Mouse (Mus musculus): ENCODE data around the gene Gclc. TPM values are rescaled to one million over a fixed set of nuclear protein-coding genes. Genes with fewer than 3 reads are reported as not detected.

Gene Gclc
- polyA plus RNA-seq (2011; ENCODE audit: insufficient read depth, insufficient read length, low read depth, missing spikeins), result 50.5 and 53.1 TPM in 2 replicates

- H3K36me3 ChIP-seq (ENCODE audit: control insufficient read depth, insufficient read depth, low read length, poor library complexity, severe bottlenecking), result peaks cover 8% of the 10 kb centered on the region
- peak within 1 kb of the TSS; percentile 70 for H3K9ac ChIP-seq (ENCODE audit: low read depth, poor library complexity, severe bottlenecking)
- H3K4me3 ChIP-seq (ENCODE audit: low read depth, low read length), result peak within 1 kb of the TSS; percentile 90
- H3K4me1 ChIP-seq (ENCODE audit: control insufficient read depth, insufficient read depth, low read length), result peaks cover 4% of the 10 kb centered on the region
- TF ChIP-seq POLR2A (IDR thresholded peaks at IDR 0.05; ENCODE audit: insufficient read depth, low read length) (peak; percentile 86), CTCF (IDR thresholded peaks at IDR 0.05; ENCODE audit: low read depth, low read length) (no peak), EP300 (IDR thresholded peaks at IDR 0.05; ENCODE audit: insufficient read depth, low read depth, low read length) (peak; percentile 35; the same call in 1 of the 2 replicates)
- no peaks in the 10 kb centered on the region for H3K9me3 ChIP-seq (replicated peaks; ENCODE audit: control insufficient read depth, insufficient read depth, low read length, poor library complexity, severe bottlenecking)
- H3K27ac ChIP-seq (ENCODE audit: insufficient read depth, low read length), result no peak within 1 kb of the TSS
- no peaks in the 10 kb centered on the region for H3K27me3 ChIP-seq (ENCODE audit: control insufficient read depth, insufficient read depth, low read length, poor library complexity, severe bottlenecking)
These were observed at the start of gene Gclc for GRCm38 (mm10) chr9:77753853-77754727. Gene Gclc (plus strand): TSS chr9:77754535.

- Histone ChIP-seq H3K27me3 (ENCODE audit: control insufficient read depth, insufficient read depth, low read length, poor library complexity, severe bottlenecking) (no peaks in the 10 kb centered on the region), H3K4me1 (ENCODE audit: control insufficient read depth, insufficient read depth, low read length) (no peaks in the 10 kb centered on the region), H3K36me3 (ENCODE audit: control insufficient read depth, insufficient read depth, low read length, poor library complexity, severe bottlenecking) (no peaks in the 10 kb centered on the region), H3K9ac (ENCODE audit: low read depth, poor library complexity, severe bottlenecking) (no peak overlapping the region), H3K4me3 (ENCODE audit: low read depth, low read length) (no peak overlapping the region), H3K27ac (ENCODE audit: insufficient read depth, low read length) (no peak overlapping the region), H3K9me3 (replicated peaks; ENCODE audit: control insufficient read depth, insufficient read depth, low read length, poor library complexity, severe bottlenecking) (no peaks in the 10 kb centered on the region)
- TF ChIP-seq EP300 (IDR thresholded peaks at IDR 0.05; ENCODE audit: insufficient read depth, low read depth, low read length), result no peak
- TF ChIP-seq CTCF (IDR thresholded peaks at IDR 0.05; ENCODE audit: low read depth, low read length), result no peak
- TF ChIP-seq POLR2A (IDR thresholded peaks at IDR 0.05; ENCODE audit: insufficient read depth, low read length), result no peak
These were observed 47.8 kb upstream of the Gclc start for GRCm38 (mm10) chr9:77706515-77706914.

GRCm38 (mm10) chr9:77707433-77708139 is 46.7 kb upstream of the Gclc start:
- H3K9ac ChIP-seq (ENCODE audit: low read depth, poor library complexity, severe bottlenecking), result no peak overlapping the region
- no peaks in the 10 kb centered on the region for H3K27me3 ChIP-seq (ENCODE audit: control insufficient read depth, insufficient read depth, low read length, poor library complexity, severe bottlenecking)
- no peaks in the 10 kb centered on the region for H3K36me3 ChIP-seq (ENCODE audit: control insufficient read depth, insufficient read depth, low read length, poor library complexity, severe bottlenecking)
- no peak overlapping the region for H3K4me3 ChIP-seq (ENCODE audit: low read depth, low read length)
- no peak for TF ChIP-seq EP300 (IDR thresholded peaks at IDR 0.05; ENCODE audit: insufficient read depth, low read depth, low read length)
- no peak for TF ChIP-seq POLR2A (IDR thresholded peaks at IDR 0.05; ENCODE audit: insufficient read depth, low read length)
- TF ChIP-seq CTCF (IDR thresholded peaks at IDR 0.05; ENCODE audit: low read depth, low read length), result no peak
- no peaks in the 10 kb centered on the region for H3K9me3 ChIP-seq (replicated peaks; ENCODE audit: control insufficient read depth, insufficient read depth, low read length, poor library complexity, severe bottlenecking)
- no peaks in the 10 kb centered on the region for H3K4me1 ChIP-seq (ENCODE audit: control insufficient read depth, insufficient read depth, low read length)
- H3K27ac ChIP-seq (ENCODE audit: insufficient read depth, low read length), result no peak overlapping the region

- Histone ChIP-seq H3K27ac (ENCODE audit: insufficient read depth, low read length) (no peak overlapping the region), H3K36me3 (ENCODE audit: control insufficient read depth, insufficient read depth, low read length, poor library complexity, severe bottlenecking) (no peaks in the 10 kb centered on the region), H3K9me3 (replicated peaks; ENCODE audit: control insufficient read depth, insufficient read depth, low read length, poor library complexity, severe bottlenecking) (no peaks in the 10 kb centered on the region), H3K27me3 (ENCODE audit: control insufficient read depth, insufficient read depth, low read length, poor library complexity, severe bottlenecking) (no peaks in the 10 kb centered on the region), H3K9ac (ENCODE audit: low read depth, poor library complexity, severe bottlenecking) (no peak overlapping the region), H3K4me1 (ENCODE audit: control insufficient read depth, insufficient read depth, low read length) (no peaks in the 10 kb centered on the region), H3K4me3 (ENCODE audit: low read depth, low read length) (no peak overlapping the region)
- TF ChIP-seq EP300 (IDR thresholded peaks at IDR 0.05; ENCODE audit: insufficient read depth, low read depth, low read length), result no peak
- no peak for TF ChIP-seq CTCF (IDR thresholded peaks at IDR 0.05; ENCODE audit: low read depth, low read length)
- no peak for TF ChIP-seq POLR2A (IDR thresholded peaks at IDR 0.05; ENCODE audit: insufficient read depth, low read length)
These were observed 45.4 kb upstream of the Gclc start for GRCm38 (mm10) chr9:77708950-77709349.

GRCm38 (mm10) chr9:77711021-77711569 is 43.2 kb upstream of the Gclc start:
- H3K9me3 ChIP-seq (replicated peaks; ENCODE audit: control insufficient read depth, insufficient read depth, low read length, poor library complexity, severe bottlenecking), result no peaks in the 10 kb centered on the region
- no peaks in the 10 kb centered on the region for H3K36me3 ChIP-seq (ENCODE audit: control insufficient read depth, insufficient read depth, low read length, poor library complexity, severe bottlenecking)
- H3K4me1 ChIP-seq (ENCODE audit: control insufficient read depth, insufficient read depth, low read length), result no peaks in the 10 kb centered on the region
- H3K27ac ChIP-seq (ENCODE audit: insufficient read depth, low read length), result no peak overlapping the region
- no peak overlapping the region for H3K9ac ChIP-seq (ENCODE audit: low read depth, poor library complexity, severe bottlenecking)
- no peak for TF ChIP-seq CTCF (IDR thresholded peaks at IDR 0.05; ENCODE audit: low read depth, low read length)
- no peak for TF ChIP-seq EP300 (IDR thresholded peaks at IDR 0.05; ENCODE audit: insufficient read depth, low read depth, low read length)
- no peak for TF ChIP-seq POLR2A (IDR thresholded peaks at IDR 0.05; ENCODE audit: insufficient read depth, low read length)
- H3K4me3 ChIP-seq (ENCODE audit: low read depth, low read length), result no peak overlapping the region
- H3K27me3 ChIP-seq (ENCODE audit: control insufficient read depth, insufficient read depth, low read length, poor library complexity, severe bottlenecking), result no peaks in the 10 kb centered on the region

All from ES-Bruce4 (cell line).